Mouse (Mus musculus) lung, postnatal 36 days (tissue): ENCODE measurements around the gene Ndufa5.

ENCODE experiments used
- DNase-seq: peaks from one replicate; pipeline ENCODE4 v3.0.0; 2022; ENCODE audit warnings: mixed read lengths

The Ndufa5 gene

GRCm38 (mm10) chr6:24516197-24516596, 11.6 kb downstream of the Ndufa5 start:
- peak; percentile 69 for DNase-seq

GRCm38 (mm10) chr6:24514552-24515284, 13.1 kb downstream of the Ndufa5 start, which contains the start of gene Iqub:
Gene Iqub (minus strand): TSS chr6:24515067.
- DNase-seq = peak; percentile 75

- DNase-seq = no peak
Observed at GRCm38 (mm10) chr6:24504141-24504540, 23.7 kb downstream of the Ndufa5 start.

- DNase-seq = peak; percentile 30
Observed at GRCm38 (mm10) chr6:24490341-24490740, 37.5 kb downstream of the Ndufa5 start.

- DNase-seq = no peak
Observed at GRCm38 (mm10) chr6:24486530-24486929, 41.3 kb downstream of the Ndufa5 start.

- DNase-seq = no peak
Observed at GRCm38 (mm10) chr6:24470571-24471132, 57.2 kb downstream of the Ndufa5 start.

GRCm38 (mm10) chr6:24470135-24470534, 57.7 kb downstream of the Ndufa5 start:
- DNase-seq = no peak
